ENCODE assay signal across 10 mouse cellular contexts in the genomic region with DNA sequence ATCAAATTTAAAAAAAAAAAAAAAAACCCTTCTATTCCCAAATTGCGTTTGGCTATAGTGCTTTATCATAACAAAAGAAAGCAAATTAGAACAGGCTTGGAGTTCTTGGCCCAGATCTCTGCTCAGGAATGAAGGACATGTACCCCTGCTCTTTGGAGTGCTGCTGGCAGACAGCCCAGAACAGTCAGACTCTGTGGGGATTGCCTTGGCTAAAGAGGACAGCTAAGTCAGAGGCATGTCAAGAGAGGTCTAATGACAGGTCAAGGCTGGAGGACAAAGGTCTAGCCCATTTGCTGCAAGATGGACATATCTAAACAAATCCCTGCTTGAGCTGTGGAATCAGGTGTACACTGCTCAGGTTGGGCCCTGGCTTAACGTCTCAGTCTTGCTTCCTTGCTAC. TPM values are rescaled to one million over a fixed set of nuclear protein-coding genes. Genes with fewer than 3 reads are reported as not detected.
DNase-seq lines count a peak whose midpoint lies in the region; ATAC-seq lines count a peak whose summit lies in the region.
"Had no signal": no experiment of that assay in that cellular context is flagged by ENCODE, and none has a peak within 500 bp of the region (broad histone marks: within the 10 kb centered on the region; RNA-seq: fewer than 3 reads in every experiment).

No protein-coding gene starts in this region.

- no peaks in the 10 kb centered on the region for H3K36me3 ChIP-seq in liver, embryonic 11.5 days (ENCODE audit: control insufficient read depth, insufficient read depth, low read length)
- H3K36me3 ChIP-seq in liver, embryonic 12.5 days = no peaks in the 10 kb centered on the region
- no peaks in the 10 kb centered on the region for H3K36me3 ChIP-seq in hindbrain, embryonic 11.5 days (ENCODE audit: control insufficient read depth, insufficient read depth, low read length)
- H3K36me3 ChIP-seq: stomach, embryonic 15.5 days had no signal

- ATAC-seq in liver, embryonic 11.5 days (replicated peaks; ENCODE audit: low FRiP score) = no peak
- ATAC-seq in liver, embryonic 12.5 days = no peak
- no peak for ATAC-seq in monocyte, adult 5-6 weeks (replicated peaks; ENCODE audit: insufficient number of reproducible peaks, low FRiP score, low TSS enrichment, poor library complexity, severe bottlenecking)
- ATAC-seq in hindbrain, embryonic 11.5 days (ENCODE audit: low FRiP score) = no peak
- ATAC-seq: inflammation-experienced regulatory T-cells, adult 6 months had no signal

- no peak overlapping the region for H3K4me3 ChIP-seq in liver, embryonic 11.5 days (ENCODE audit: low read depth, low read length)
- no peak overlapping the region for H3K4me3 ChIP-seq in liver, embryonic 12.5 days
- no peak overlapping the region for H3K4me3 ChIP-seq in hindbrain, embryonic 11.5 days (ENCODE audit: low read depth, low read length)
- H3K4me3 ChIP-seq: stomach, embryonic 15.5 days had no signal

- H3K9me3 ChIP-seq in liver, embryonic 11.5 days (ENCODE audit: control insufficient read depth, low read length) = peaks cover 4% of the 10 kb centered on the region; the same call in 1 of the 2 replicates
- H3K9me3 ChIP-seq in liver, embryonic 12.5 days (replicated peaks) = peaks cover 7% of the 10 kb centered on the region
- no peaks in the 10 kb centered on the region for H3K9me3 ChIP-seq in hindbrain, embryonic 11.5 days (ENCODE audit: control insufficient read depth, low read length)
- H3K9me3 ChIP-seq: stomach, embryonic 15.5 days had no signal

- no peak overlapping the region for H3K9ac ChIP-seq in liver, embryonic 11.5 days (ENCODE audit: low read depth, low read length)
- no peak overlapping the region for H3K9ac ChIP-seq in liver, embryonic 12.5 days
- no peak overlapping the region for H3K9ac ChIP-seq in hindbrain, embryonic 11.5 days (ENCODE audit: low read depth, low read length)
- H3K9ac ChIP-seq: stomach, embryonic 15.5 days had no signal

- no peaks in the 10 kb centered on the region for H3K27me3 ChIP-seq in liver, embryonic 11.5 days (replicated peaks; ENCODE audit: control insufficient read depth, insufficient read depth, low read length)
- H3K27me3 ChIP-seq in liver, embryonic 12.5 days (replicated peaks) = no peaks in the 10 kb centered on the region
- H3K27me3 ChIP-seq in hindbrain, embryonic 11.5 days (ENCODE audit: control insufficient read depth, insufficient read depth, low read length) = no peaks in the 10 kb centered on the region
- H3K27me3 ChIP-seq: stomach, embryonic 15.5 days had no signal

- H3K27ac ChIP-seq in liver, embryonic 11.5 days (ENCODE audit: low read depth, low read length) = no peak overlapping the region
- H3K27ac ChIP-seq in liver, embryonic 12.5 days = no peak overlapping the region
- no peak overlapping the region for H3K27ac ChIP-seq in hindbrain, embryonic 11.5 days (ENCODE audit: low read depth, low read length)
- H3K27ac ChIP-seq: stomach, embryonic 15.5 days had no signal

- 76% methylated on average over 2 of the region's 2 CpGs for WGBS in liver, embryonic 11.5 days
- WGBS in liver, embryonic 12.5 days (ENCODE audit: insufficient replicate concordance) = 65% methylated on average over 2 of the region's 2 CpGs
- WGBS in hindbrain, embryonic 11.5 days = 69% methylated on average over 2 of the region's 2 CpGs

- H3K4me2 ChIP-seq in liver, embryonic 11.5 days = no peak overlapping the region
- H3K4me2 ChIP-seq in liver, embryonic 12.5 days = no peak overlapping the region
- H3K4me2 ChIP-seq in hindbrain, embryonic 11.5 days (replicated peaks; ENCODE audit: low read depth, low read length) = no peak overlapping the region
- H3K4me2 ChIP-seq: stomach, embryonic 15.5 days had no signal

- no peaks in the 10 kb centered on the region for H3K4me1 ChIP-seq in liver, embryonic 11.5 days (replicated peaks; ENCODE audit: control insufficient read depth, insufficient read depth, low read length)
- no peaks in the 10 kb centered on the region for H3K4me1 ChIP-seq in liver, embryonic 12.5 days
- no peaks in the 10 kb centered on the region for H3K4me1 ChIP-seq in hindbrain, embryonic 11.5 days (replicated peaks; ENCODE audit: control insufficient read depth, insufficient read depth, low read length)
- H3K4me1 ChIP-seq: stomach, embryonic 15.5 days had no signal

- peak; percentile 24 for DNase-seq in liver, embryonic 11.5 days (ENCODE audit: low spot score)
- peak; percentile 54 for DNase-seq in brain, adult 2 months (ENCODE audit: low read depth, low spot score)
- DNase-seq in heart, postnatal 25 days (ENCODE audit: low spot score) = peak; percentile 43
- peak; percentile 83 for DNase-seq in lung, postnatal 14 days
- no peak for DNase-seq in urinary bladder, postnatal 25 days (ENCODE audit: low spot score)
- DNase-seq in hindbrain, embryonic 11.5 days (ENCODE audit: low spot score) = no peak

- intact Hi-C loops in heart, postnatal 25 days (cut with DNase I) = no loop called here

RNA-seq across cellular contexts. Expression of a gene that starts 20.6 kb away (rescaled TPM):
- polyA plus RNA-seq in liver, embryonic 11.5 days (2014; fragmentation: Nextera tagmentation; extraction: Ambion mirVana) = 200 and 221 TPM in 2 replicates
- 364 and 366 TPM in 2 replicates for polyA plus RNA-seq in liver, embryonic 12.5 days (2016; fragmentation: Nextera tagmentation; extraction: Ambion mirVana)
- 100 to 1,000 TPM; 167 to 189 TPM for total RNA-seq in heart, postnatal 25 days (2021)
- total RNA-seq in monocyte, adult 5-6 weeks (2017) = 1.8 to 2.3 TPM in 2 of 3 replicates, not detected in the other
- polyA plus RNA-seq in hindbrain, embryonic 11.5 days (2014; fragmentation: Nextera tagmentation; extraction: Ambion mirVana) = 26.8 and 28.8 TPM in 2 replicates

Comparison
In these comparisons a context has a peak if more than half of its experiments do, and no peak if none do; other contexts are left out.
1. DNase-seq: peak in liver, embryonic 11.5 days (single experiment), brain, adult 2 months (single experiment), heart, postnatal 25 days (single experiment) and lung, postnatal 14 days (single experiment); none in urinary bladder, postnatal 25 days (single experiment) and hindbrain, embryonic 11.5 days (single experiment).